19 mouse cellular contexts compared by ENCODE assay signal in the genomic region with DNA sequence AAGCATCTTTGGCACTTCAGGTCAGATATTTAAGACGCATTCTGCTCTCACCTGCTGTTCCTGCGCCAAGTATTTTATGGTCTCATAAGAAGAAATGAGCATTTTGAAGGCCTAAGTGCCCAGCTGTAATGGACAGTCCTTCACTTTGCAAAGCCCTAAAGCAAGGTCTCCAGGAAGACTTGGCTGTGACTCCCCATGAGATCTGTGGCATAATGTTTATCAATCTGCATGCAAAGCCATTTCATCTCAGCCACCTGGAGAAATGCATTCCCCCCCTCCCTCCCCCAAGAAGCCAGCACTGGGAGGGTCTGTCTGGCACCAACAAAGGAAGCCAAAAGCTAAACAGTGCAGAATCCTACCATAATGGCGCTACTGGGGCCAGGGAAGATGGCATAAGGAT.
A peak's percentile ranks its signal among the peaks of the same experiment; 100 is the strongest.
DNase-seq lines count a peak whose midpoint lies in the region; ATAC-seq lines count a peak whose summit lies in the region.
"Had no signal": no experiment of that assay in that cellular context is flagged by ENCODE, and none has a peak within 500 bp of the region (broad histone marks: within the 10 kb centered on the region; RNA-seq: fewer than 3 reads in every experiment).

No protein-coding gene starts in this region.

- H3K9me3 ChIP-seq in heart, embryonic 11.5 days (replicated peaks; ENCODE audit: control insufficient read depth, low read length) = no peaks in the 10 kb centered on the region
- no peaks in the 10 kb centered on the region for H3K9me3 ChIP-seq in limb, embryonic 10.5 days (replicated peaks)
- H3K9me3 ChIP-seq in limb, embryonic 12.5 days = no peaks in the 10 kb centered on the region
- H3K9me3 ChIP-seq: embryonic facial prominence, embryonic 10.5 days; embryonic facial prominence, embryonic 12.5 days; forebrain, embryonic 13.5 days; forebrain, embryonic 15.5 days had no signal

- H3K4me3 ChIP-seq in heart, embryonic 11.5 days (ENCODE audit: low read depth, low read length) = no peak overlapping the region
- no peak overlapping the region for H3K4me3 ChIP-seq in limb, embryonic 10.5 days
- H3K4me3 ChIP-seq in limb, embryonic 12.5 days (replicated peaks) = no peak overlapping the region
- H3K4me3 ChIP-seq: embryonic facial prominence, embryonic 10.5 days; embryonic facial prominence, embryonic 12.5 days; forebrain, embryonic 13.5 days; forebrain, embryonic 15.5 days had no signal

- WGBS in heart, embryonic 11.5 days (ENCODE audit: insufficient replicate concordance) = 88% methylated on average over 3 of the region's 3 CpGs
- 50% methylated on average over 3 of the region's 3 CpGs for WGBS in limb, embryonic 10.5 days
- WGBS in limb, embryonic 12.5 days = 36% methylated on average over 3 of the region's 3 CpGs

- no peaks in the 10 kb centered on the region for H3K4me1 ChIP-seq in heart, embryonic 11.5 days (ENCODE audit: control insufficient read depth, insufficient read depth, low read length)
- H3K4me1 ChIP-seq in limb, embryonic 10.5 days = peaks cover 30% of the 10 kb centered on the region
- H3K4me1 ChIP-seq in limb, embryonic 12.5 days (replicated peaks) = peaks cover 28% of the 10 kb centered on the region; the same call in 1 of the 2 replicates
- H3K4me1 ChIP-seq: embryonic facial prominence, embryonic 12.5 days had no signal

- no peak overlapping the region for H3K27ac ChIP-seq in heart, embryonic 11.5 days (ENCODE audit: low read depth, low read length)
- H3K27ac ChIP-seq in limb, embryonic 10.5 days = peak overlapping the region; percentile 84
- H3K27ac ChIP-seq in limb, embryonic 12.5 days = 0 out of 2 replicates have a peak overlapping the region, but pooled peaks have one; percentile 9
- H3K27ac ChIP-seq: embryonic facial prominence, embryonic 10.5 days; embryonic facial prominence, embryonic 12.5 days; forebrain, embryonic 13.5 days; forebrain, embryonic 15.5 days had no signal

- no peaks in the 10 kb centered on the region for H3K36me3 ChIP-seq in heart, embryonic 11.5 days (ENCODE audit: control insufficient read depth, insufficient read depth, low read length)
- H3K36me3 ChIP-seq in limb, embryonic 10.5 days = no peaks in the 10 kb centered on the region
- H3K36me3 ChIP-seq in limb, embryonic 12.5 days = no peaks in the 10 kb centered on the region
- H3K36me3 ChIP-seq: embryonic facial prominence, embryonic 10.5 days; embryonic facial prominence, embryonic 12.5 days; forebrain, embryonic 15.5 days had no signal

- ATAC-seq in heart, embryonic 11.5 days (replicated peaks; ENCODE audit: insufficient number of reproducible peaks, low FRiP score, low TSS enrichment) = no peak
- peak; percentile 42; the same call in 1 of the 2 replicates for ATAC-seq in limb, embryonic 12.5 days (ENCODE audit: insufficient number of reproducible peaks, insufficient read depth, low FRiP score, low TSS enrichment, low read depth)
- ATAC-seq: forebrain, embryonic 13.5 days; forebrain, embryonic 15.5 days; forebrain, postnatal 0 days had no signal

- DNase-seq in heart, adult 11 months = peak; percentile 4
- DNase-seq in limb, embryonic 10.5 days (ENCODE audit: low spot score) = no peak
- DNase-seq in thymus, adult 18-20 months = no peak
- DNase-seq in heart, adult 18-20 months = no peak
- DNase-seq: adrenal gland, adult 2 months; adrenal gland, postnatal 10 days; adrenal gland, postnatal 25 days; cerebellum, adult 11-12 months; cerebellum, adult 2 months; cerebellum, adult 9-10 months; cerebellum, postnatal 10 days; cerebellum, postnatal 25 days; forebrain, postnatal 0 days had no signal

- H3K4me2 ChIP-seq in heart, embryonic 11.5 days = no peak overlapping the region
- no peak overlapping the region for H3K4me2 ChIP-seq in limb, embryonic 12.5 days
- H3K4me2 ChIP-seq: embryonic facial prominence, embryonic 12.5 days; forebrain, embryonic 13.5 days; forebrain, embryonic 15.5 days had no signal

- no peak overlapping the region for H3K9ac ChIP-seq in heart, embryonic 11.5 days (ENCODE audit: low read depth, low read length)
- H3K9ac ChIP-seq in limb, embryonic 12.5 days (replicated peaks) = no peak overlapping the region
- H3K9ac ChIP-seq: embryonic facial prominence, embryonic 12.5 days; forebrain, embryonic 13.5 days; forebrain, embryonic 15.5 days; forebrain, postnatal 0 days had no signal

- no peaks in the 10 kb centered on the region for H3K27me3 ChIP-seq in heart, embryonic 11.5 days (ENCODE audit: control insufficient read depth, insufficient read depth, low read length)
- no peaks in the 10 kb centered on the region for H3K27me3 ChIP-seq in limb, embryonic 10.5 days (ENCODE audit: low read depth, poor library complexity, severe bottlenecking)
- no peaks in the 10 kb centered on the region for H3K27me3 ChIP-seq in limb, embryonic 12.5 days
- H3K27me3 ChIP-seq: embryonic facial prominence, embryonic 12.5 days; forebrain, embryonic 13.5 days; forebrain, embryonic 15.5 days had no signal
